ENCODE assay signal across 7 mouse cellular contexts in the genomic region with DNA sequence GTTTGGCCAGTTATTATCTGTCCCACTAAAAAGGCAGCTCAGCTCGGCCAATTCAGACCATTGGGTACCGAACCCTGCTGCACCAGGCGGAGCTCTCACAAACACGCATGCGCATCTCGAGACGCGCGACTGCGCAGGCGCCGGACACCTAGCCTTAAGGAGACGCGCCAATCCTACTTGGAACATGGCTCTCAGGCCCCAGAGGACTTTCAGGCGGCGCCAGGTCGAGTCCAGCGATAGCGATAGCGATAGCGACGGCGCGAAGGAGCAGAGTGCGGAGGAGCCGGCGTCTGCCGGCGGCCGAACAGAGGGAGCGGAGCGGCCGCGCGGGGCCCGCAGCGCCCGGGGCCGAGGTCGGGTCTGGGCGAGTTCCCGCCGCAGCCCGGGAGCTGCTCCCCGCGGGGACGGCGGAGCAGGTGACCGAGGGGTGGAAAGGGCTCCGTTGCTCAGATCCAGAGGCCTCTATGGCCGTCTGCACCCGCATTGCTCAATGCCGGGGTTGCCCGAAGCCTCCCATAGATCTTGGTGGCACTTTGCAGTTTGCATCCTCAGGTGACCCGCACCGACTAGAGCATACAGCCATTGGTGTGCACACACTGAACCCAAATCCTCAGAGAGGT. TPM values are rescaled to one million over a fixed set of nuclear protein-coding genes. Genes with fewer than 3 reads are reported as not detected.
DNase-seq lines count a peak whose midpoint lies in the region; ATAC-seq and TF ChIP-seq lines count a peak whose summit lies in the region.

A gene (plus strand): TSS at position 147 of the 620 bp plus-strand sequence.

- H3K27me3 ChIP-seq in embryonic facial prominence, embryonic 12.5 days: no peaks in the 10 kb centered on the region
- H3K27me3 ChIP-seq in kidney, adult 2 months (replicated peaks; ENCODE audit: control insufficient read depth, insufficient read depth, low read length): no peaks in the 10 kb centered on the region
- H3K27me3 ChIP-seq in limb, embryonic 12.5 days: no peaks in the 10 kb centered on the region
- H3K27me3 ChIP-seq in midbrain, embryonic 15.5 days (replicated peaks): no peaks in the 10 kb centered on the region
- no peaks in the 10 kb centered on the region for H3K27me3 ChIP-seq in spleen, adult 2 months (ENCODE audit: control insufficient read depth, insufficient read depth, low read length)

- H3K9me3 ChIP-seq in embryonic facial prominence, embryonic 12.5 days: no peaks in the 10 kb centered on the region
- no peaks in the 10 kb centered on the region for H3K9me3 ChIP-seq in limb, embryonic 12.5 days
- H3K9me3 ChIP-seq in midbrain, embryonic 15.5 days: no peaks in the 10 kb centered on the region

- peak; percentile 87 for ATAC-seq in embryonic facial prominence, embryonic 12.5 days (ENCODE audit: insufficient number of reproducible peaks, insufficient read depth, low FRiP score, low TSS enrichment)
- ATAC-seq in limb, embryonic 12.5 days (ENCODE audit: insufficient number of reproducible peaks, insufficient read depth, low FRiP score, low TSS enrichment, low read depth): peak; percentile 87
- ATAC-seq in midbrain, embryonic 15.5 days (replicated peaks): peak; percentile 97

- peak within 1 kb of the TSS; percentile 86 for H3K4me3 ChIP-seq in embryonic facial prominence, embryonic 12.5 days
- H3K4me3 ChIP-seq in kidney, adult 2 months (ENCODE audit: insufficient read depth, low read depth, low read length): peak within 1 kb of the TSS; percentile 77
- peak within 1 kb of the TSS; percentile 82 for H3K4me3 ChIP-seq in limb, embryonic 12.5 days (replicated peaks)
- peak within 1 kb of the TSS; percentile 75 for H3K4me3 ChIP-seq in midbrain, embryonic 15.5 days
- H3K4me3 ChIP-seq in spleen, adult 2 months (ENCODE audit: extremely low read depth, insufficient read depth, insufficient read length): peak within 1 kb of the TSS; percentile 77

- peak within 1 kb of the TSS; percentile 66 for H3K4me2 ChIP-seq in embryonic facial prominence, embryonic 12.5 days (replicated peaks)
- peak within 1 kb of the TSS; percentile 65 for H3K4me2 ChIP-seq in limb, embryonic 12.5 days
- peak within 1 kb of the TSS; percentile 53 for H3K4me2 ChIP-seq in midbrain, embryonic 15.5 days

- WGBS in embryonic facial prominence, embryonic 12.5 days: under 1% methylated on average over 56 of the region's 56 CpGs
- WGBS in kidney, adult 2 months: under 1% methylated on average over 56 of the region's 56 CpGs
- under 1% methylated on average over 56 of the region's 56 CpGs for WGBS in limb, embryonic 12.5 days
- under 1% methylated on average over 56 of the region's 56 CpGs for WGBS in midbrain, embryonic 15.5 days
- under 1% methylated on average over 56 of the region's 56 CpGs for WGBS in spleen, adult 2 months

- H3K9ac ChIP-seq in embryonic facial prominence, embryonic 12.5 days: peak within 1 kb of the TSS; percentile 93
- peak within 1 kb of the TSS; percentile 93 for H3K9ac ChIP-seq in limb, embryonic 12.5 days (replicated peaks)
- H3K9ac ChIP-seq in midbrain, embryonic 15.5 days: peak within 1 kb of the TSS; percentile 86

- H3K27ac ChIP-seq in embryonic facial prominence, embryonic 12.5 days: peak within 1 kb of the TSS; percentile 63; the same call in 1 of the 2 replicates
- no peak within 1 kb of the TSS for H3K27ac ChIP-seq in kidney, adult 2 months (ENCODE audit: insufficient read depth, low read depth, low read length)
- peak within 1 kb of the TSS; percentile 74; the same call in 1 of the 2 replicates for H3K27ac ChIP-seq in limb, embryonic 12.5 days
- peak within 1 kb of the TSS; percentile 72 for H3K27ac ChIP-seq in midbrain, embryonic 15.5 days
- no peak within 1 kb of the TSS for H3K27ac ChIP-seq in spleen, adult 2 months (ENCODE audit: insufficient read depth, low read length)

- peak; percentile 98 for DNase-seq in adrenal gland, postnatal 25 days
- peak; percentile 95 to 99 for DNase-seq in heart, adult 18-20 months
- peak; percentile 97 for DNase-seq in kidney, adult 2 months
- peak; percentile 66 to 93 for DNase-seq in spleen, adult 2 months (ENCODE audit: low read depth in 1 of 2, low spot score in 2 of 2)

- H3K4me1 ChIP-seq in embryonic facial prominence, embryonic 12.5 days: peaks cover 6% of the 10 kb centered on the region; the same call in 1 of the 2 replicates
- peaks cover 3% of the 10 kb centered on the region; the same call in 1 of the 2 replicates for H3K4me1 ChIP-seq in kidney, adult 2 months (ENCODE audit: control insufficient read depth, insufficient read depth, low read length)
- peaks cover 14% of the 10 kb centered on the region for H3K4me1 ChIP-seq in limb, embryonic 12.5 days (replicated peaks)
- H3K4me1 ChIP-seq in midbrain, embryonic 15.5 days: peaks cover 15% of the 10 kb centered on the region
- H3K4me1 ChIP-seq in spleen, adult 2 months (ENCODE audit: control insufficient read depth, insufficient read depth, insufficient read length): peaks cover 3% of the 10 kb centered on the region; the same call in 1 of the 2 replicates

- no peak for TF ChIP-seq CTCF in kidney, adult 2 months (conservative IDR thresholded peaks at IDR 0.05; ENCODE audit: insufficient read depth, insufficient read length, low read depth, low read length)
- TF ChIP-seq CTCF in spleen, adult 2 months (IDR thresholded peaks at IDR 0.05; ENCODE audit: extremely low read depth, insufficient read depth, insufficient read length, insufficient replicate concordance): no peak

- no peak for TF ChIP-seq POLR2A in kidney, adult 2 months (IDR thresholded peaks at IDR 0.05; ENCODE audit: low read depth, low read length)
- no peak for TF ChIP-seq POLR2A in spleen, adult 2 months (IDR thresholded peaks at IDR 0.05; ENCODE audit: low read depth, low read length)

- peaks cover 21% of the 10 kb centered on the region for H3K36me3 ChIP-seq in embryonic facial prominence, embryonic 12.5 days
- H3K36me3 ChIP-seq in kidney, adult 2 months (ENCODE audit: control insufficient read depth, insufficient read depth, low read length): no peaks in the 10 kb centered on the region
- H3K36me3 ChIP-seq in limb, embryonic 12.5 days: peaks cover 30% of the 10 kb centered on the region
- H3K36me3 ChIP-seq in midbrain, embryonic 15.5 days (replicated peaks): peaks cover 11% of the 10 kb centered on the region; the same call in 1 of the 2 replicates
- peaks cover 3% of the 10 kb centered on the region; the same call in 1 of the 2 replicates for H3K36me3 ChIP-seq in spleen, adult 2 months (ENCODE audit: control insufficient read depth, insufficient read depth, low read length)

RNA-seq across cellular contexts. Expression of the gene that starts here (rescaled TPM):
- 14.1 and 15.1 TPM in 2 replicates for total RNA-seq in adrenal gland, postnatal 25 days (2021)
- 20.9 and 23.4 TPM in 2 replicates for polyA plus RNA-seq in embryonic facial prominence, embryonic 12.5 days (2016; fragmentation: Nextera tagmentation; extraction: Ambion mirVana)
- 1 to 10 TPM; 2.8 to 3.0 TPM for total RNA-seq in heart, adult 18-20 months (2021)
- polyA plus RNA-seq in kidney, adult 2 months (2012; rRNA removed): 1.5 TPM in 2 replicates
- polyA plus RNA-seq in limb, embryonic 12.5 days (2016; fragmentation: Nextera tagmentation; extraction: Ambion mirVana): 21.6 and 23.1 TPM in 2 replicates
- polyA plus RNA-seq in midbrain, embryonic 15.5 days (2015; fragmentation: Nextera tagmentation; extraction: Ambion mirVana): 6.3 and 9.2 TPM in 2 replicates
- 1.6 and 2.1 TPM in 2 replicates for polyA plus RNA-seq in spleen, adult 2 months (2012; rRNA removed)

Comparison
In these comparisons a context has a peak if more than half of its experiments do, and no peak if none do; other contexts are left out.
1. H3K27ac ChIP-seq: peak in embryonic facial prominence, embryonic 12.5 days (single experiment), limb, embryonic 12.5 days (single experiment) and midbrain, embryonic 15.5 days (single experiment); none in kidney, adult 2 months (single experiment) and spleen, adult 2 months (single experiment).
2. Peak in every context shown above with its lines, with median percentiles within 50 percentile points of each other: DNase-seq, ATAC-seq, H3K4me2 ChIP-seq, H3K4me3 ChIP-seq and H3K9ac ChIP-seq.